Mouse (Mus musculus): Measurements from ENCODE around the gene Lcn11.

The Lcn11 gene

GRCm38 (mm10) chr2:25824751-25825150 is 47.9 kb downstream of the Lcn11 start:
- DNase-seq (ENCODE audit: low read depth, low spot score) = no peak

- DNase-seq (ENCODE audit: low read depth, low spot score) = no peak
Observed at GRCm38 (mm10) chr2:25828344-25828947, 51.6 kb downstream of the Lcn11 start.
